Mouse (Mus musculus): Measurements from ENCODE around the gene Rarres1. TPM values are rescaled to one million over a fixed set of nuclear protein-coding genes. Genes with fewer than 3 reads are reported as not detected.

Rarres1 gene
- polyA plus RNA-seq, 1 experiment from 2014 or later: 2.6 TPM

GRCm38 (mm10) chr3:67450601-67451210, 64.6 kb downstream of the Rarres1 start:
- peaks cover 22% of the 10 kb centered on the region for H3K36me3 ChIP-seq (ENCODE audit: control insufficient read depth, insufficient read depth, low read length)
- 73% methylated on average over 5 of the region's 5 CpGs for WGBS
- peak overlapping the region; percentile 24; the same call in 1 of the 2 replicates for H3K27ac ChIP-seq (ENCODE audit: low read length)

DNA sequence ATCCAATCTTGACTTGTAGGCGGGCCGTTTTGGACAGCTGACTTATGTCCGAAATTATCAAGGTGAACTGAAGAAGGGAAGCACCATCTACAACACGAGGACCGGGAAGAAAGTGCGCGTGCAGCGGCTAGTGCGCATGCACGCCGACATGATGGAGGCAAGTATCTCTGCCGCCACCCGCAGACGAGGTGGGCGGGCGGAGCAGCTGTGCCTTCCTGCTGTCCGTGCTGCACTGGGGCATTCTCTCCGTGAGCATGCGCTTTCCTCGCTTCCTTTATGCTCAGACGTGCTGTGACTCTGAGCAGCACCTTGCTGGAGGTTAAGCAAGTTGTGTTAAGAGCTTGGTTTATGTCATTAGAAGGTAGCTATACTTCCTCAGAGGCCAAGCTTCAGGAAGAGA, 65.7 kb downstream of the Rarres1 start:
- 91% methylated on average over 21 of the region's 21 CpGs for WGBS
- H3K4me1 ChIP-seq (ENCODE audit: control insufficient read depth, insufficient read depth, low read length): no peaks in the 10 kb centered on the region
- peaks cover 20% of the 10 kb centered on the region for H3K36me3 ChIP-seq (ENCODE audit: control insufficient read depth, insufficient read depth, low read length)
- H3K27ac ChIP-seq (ENCODE audit: low read length): peak overlapping the region; percentile 1; the same call in 1 of the 2 replicates
- no peaks in the 10 kb centered on the region for H3K9me3 ChIP-seq (replicated peaks; ENCODE audit: control insufficient read depth, low read length)
- no peaks in the 10 kb centered on the region for H3K27me3 ChIP-seq (ENCODE audit: control insufficient read depth, insufficient read depth, low read length)
- no peak overlapping the region for H3K4me2 ChIP-seq (ENCODE audit: low read depth, low read length)
- no peak for ATAC-seq (ENCODE audit: insufficient read depth, low FRiP score)
- H3K9ac ChIP-seq (ENCODE audit: low read length): no peak overlapping the region
- no peak overlapping the region for H3K4me3 ChIP-seq (replicated peaks; ENCODE audit: low read length)

More at GRCm38 (mm10) chr3:67450601-67451210, 64.6 kb downstream of the Rarres1 start:
- Histone ChIP-seq H3K4me3 (replicated peaks; ENCODE audit: low read length) (no peak overlapping the region), H3K4me1 (ENCODE audit: control insufficient read depth, insufficient read depth, low read length) (no peaks in the 10 kb centered on the region), H3K9ac (ENCODE audit: low read length) (no peak overlapping the region), H3K9me3 (replicated peaks; ENCODE audit: control insufficient read depth, low read length) (no peaks in the 10 kb centered on the region), H3K4me2 (ENCODE audit: low read depth, low read length) (no peak overlapping the region), H3K27me3 (ENCODE audit: control insufficient read depth, insufficient read depth, low read length) (no peaks in the 10 kb centered on the region)
- no peak for ATAC-seq (ENCODE audit: insufficient read depth, low FRiP score)

- Histone ChIP-seq H3K4me2 (ENCODE audit: low read depth, low read length) (no peak overlapping the region), H3K9ac (ENCODE audit: low read length) (no peak overlapping the region), H3K27me3 (ENCODE audit: control insufficient read depth, insufficient read depth, low read length) (no peaks in the 10 kb centered on the region), H3K9me3 (replicated peaks; ENCODE audit: control insufficient read depth, low read length) (no peaks in the 10 kb centered on the region), H3K4me3 (replicated peaks; ENCODE audit: low read length) (no peak overlapping the region), H3K4me1 (ENCODE audit: control insufficient read depth, insufficient read depth, low read length) (no peaks in the 10 kb centered on the region), H3K27ac (ENCODE audit: low read length) (no peak overlapping the region), H3K36me3 (ENCODE audit: control insufficient read depth, insufficient read depth, low read length) (peaks cover 21% of the 10 kb centered on the region)
- WGBS: 96% methylated on average over 2 of the region's 2 CpGs
- no peak for ATAC-seq (ENCODE audit: insufficient read depth, low FRiP score)
Observed at GRCm38 (mm10) chr3:67447143-67447542, 68.2 kb downstream of the Rarres1 start.

DNA sequence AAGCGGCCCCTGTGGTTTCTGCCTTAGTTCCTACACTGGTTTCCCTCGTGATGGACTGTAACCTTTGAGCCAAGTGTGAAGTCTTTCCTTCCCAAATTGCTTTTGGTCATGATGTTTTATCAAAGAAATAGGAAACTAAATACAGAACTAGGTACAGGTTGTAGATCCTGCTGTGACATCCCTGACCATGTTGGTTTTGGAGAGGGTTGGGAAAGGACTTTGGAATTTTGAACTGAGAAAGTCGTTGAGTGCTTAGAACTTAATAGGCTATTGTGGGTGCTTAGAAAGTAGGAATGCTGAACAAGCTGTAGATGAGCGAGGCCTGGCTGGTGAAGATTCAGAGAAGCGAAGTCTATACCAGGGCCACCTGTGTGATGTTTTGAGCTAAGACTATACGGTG, 81.3 kb downstream of the Rarres1 start:
- 90% methylated on average over 6 of the region's 6 CpGs for WGBS
- Histone ChIP-seq H3K4me3 (replicated peaks; ENCODE audit: low read length) (no peak overlapping the region), H3K4me2 (ENCODE audit: low read depth, low read length) (no peak overlapping the region), H3K36me3 (ENCODE audit: control insufficient read depth, insufficient read depth, low read length) (no peaks in the 10 kb centered on the region; the same call in 1 of the 2 replicates), H3K4me1 (ENCODE audit: control insufficient read depth, insufficient read depth, low read length) (peaks cover 6% of the 10 kb centered on the region), H3K27ac (ENCODE audit: low read length) (no peak overlapping the region), H3K9ac (ENCODE audit: low read length) (no peak overlapping the region), H3K27me3 (ENCODE audit: control insufficient read depth, insufficient read depth, low read length) (no peaks in the 10 kb centered on the region), H3K9me3 (replicated peaks; ENCODE audit: control insufficient read depth, low read length) (no peaks in the 10 kb centered on the region)
- ATAC-seq (ENCODE audit: insufficient read depth, low FRiP score): no peak

GRCm38 (mm10) chr3:67429999-67430380, 85.3 kb downstream of the Rarres1 start, which contains the start of gene Gfm1:
Gene Gfm1, plus strand, starts transcription at chr3:67430096.
- peak within 1 kb of the TSS; percentile 47; the same call in 1 of the 2 replicates for H3K27ac ChIP-seq (ENCODE audit: low read length)
- peaks cover 6% of the 10 kb centered on the region for H3K4me1 ChIP-seq (ENCODE audit: control insufficient read depth, insufficient read depth, low read length)
- no peaks in the 10 kb centered on the region for H3K27me3 ChIP-seq (ENCODE audit: control insufficient read depth, insufficient read depth, low read length)
- ATAC-seq (ENCODE audit: insufficient read depth, low FRiP score): peak; percentile 93
- WGBS: 0% methylated on average over 24 of the region's 24 CpGs
- H3K9me3 ChIP-seq (replicated peaks; ENCODE audit: control insufficient read depth, low read length): peaks cover 8% of the 10 kb centered on the region; the same call in 1 of the 2 replicates
- peak within 1 kb of the TSS; percentile 83 for H3K4me2 ChIP-seq (ENCODE audit: low read depth, low read length)
- H3K36me3 ChIP-seq (ENCODE audit: control insufficient read depth, insufficient read depth, low read length): no peaks in the 10 kb centered on the region
- H3K9ac ChIP-seq (ENCODE audit: low read length): peak within 1 kb of the TSS; percentile 92
- H3K4me3 ChIP-seq (replicated peaks; ENCODE audit: low read length): peak within 1 kb of the TSS; percentile 100

DNA sequence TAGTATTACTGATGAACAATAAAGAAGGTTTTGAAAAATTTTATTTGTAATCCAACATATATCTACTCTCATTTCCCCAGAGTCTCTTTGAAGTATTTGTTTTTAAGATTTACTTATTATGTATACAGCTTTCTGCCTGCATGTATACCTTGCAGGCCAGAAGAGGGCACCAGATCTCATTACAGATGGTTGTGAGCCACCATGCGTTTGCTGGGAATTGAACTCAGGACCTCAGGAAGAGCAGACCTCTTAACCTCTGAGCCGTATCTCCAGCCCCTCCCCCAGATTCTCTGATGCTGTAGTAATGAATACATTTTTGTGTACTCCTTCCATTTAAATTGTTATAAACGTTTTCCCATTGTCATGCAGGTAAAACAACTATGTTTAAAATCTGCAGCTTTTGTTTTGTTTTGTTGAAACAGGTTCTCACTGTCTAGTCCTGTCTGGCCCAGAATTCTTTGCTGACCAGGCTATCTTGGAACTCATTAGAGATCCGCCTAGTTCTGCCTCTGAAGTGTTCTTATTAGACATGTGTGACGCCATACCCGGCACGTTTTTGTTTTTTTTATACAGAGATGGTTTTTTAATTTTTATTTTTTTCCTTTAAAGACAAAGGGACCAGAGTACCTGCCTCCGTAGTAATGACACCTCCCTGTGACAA, 85.9 kb downstream of the Rarres1 start:
- Histone ChIP-seq H3K4me2 (ENCODE audit: low read depth, low read length) (peak overlapping the region; percentile 49), H3K9me3 (replicated peaks; ENCODE audit: control insufficient read depth, low read length) (peaks cover 8% of the 10 kb centered on the region; the same call in 1 of the 2 replicates), H3K36me3 (ENCODE audit: control insufficient read depth, insufficient read depth, low read length) (no peaks in the 10 kb centered on the region), H3K4me3 (replicated peaks; ENCODE audit: low read length) (peak overlapping the region; percentile 100), H3K27ac (ENCODE audit: low read length) (no peak overlapping the region), H3K9ac (ENCODE audit: low read length) (peak overlapping the region; percentile 92; the same call in 1 of the 2 replicates), H3K4me1 (ENCODE audit: control insufficient read depth, insufficient read depth, low read length) (peaks cover 6% of the 10 kb centered on the region), H3K27me3 (ENCODE audit: control insufficient read depth, insufficient read depth, low read length) (no peaks in the 10 kb centered on the region)
- WGBS: 28% methylated on average over 8 of the region's 8 CpGs
- ATAC-seq (ENCODE audit: insufficient read depth, low FRiP score): no peak

Other genes starting within 250 kb of the Rarres1 start
- gene Mlf1, start 141.4 kb downstream of the Rarres1 start, polyA plus RNA-seq (2015; fragmentation: Nextera tagmentation; extraction: Ambion mirVana): 11.6 and 21.6 TPM in 2 replicates
- not detected in 2 replicates for gene Gm17402, start 140.4 kb downstream of the Rarres1 start, polyA plus RNA-seq (2015; fragmentation: Nextera tagmentation; extraction: Ambion mirVana)
- 42.7 and 45.9 TPM in 2 replicates for gene Gfm1, start 85.4 kb downstream of the Rarres1 start, polyA plus RNA-seq (2015; fragmentation: Nextera tagmentation; extraction: Ambion mirVana)
- gene Lxn, start 51.6 kb downstream of the Rarres1 start, polyA plus RNA-seq (2015; fragmentation: Nextera tagmentation; extraction: Ambion mirVana): 91.4 and 95.1 TPM in 2 replicates
- gene Mfsd1, start 67.2 kb upstream of the Rarres1 start, polyA plus RNA-seq (2015; fragmentation: Nextera tagmentation; extraction: Ambion mirVana): 47.5 and 48.9 TPM in 2 replicates